Mouse (Mus musculus): ENCODE measurements around the gene Fgfr2. TPM values are rescaled to one million over a fixed set of nuclear protein-coding genes. Genes with fewer than 3 reads are reported as not detected.

The Fgfr2 gene
- polyA plus RNA-seq, 1 experiment from 2014 or later, result 169 TPM

- Histone ChIP-seq H3K9ac (replicated peaks; ENCODE audit: low read depth, low read length) (no peak overlapping the region), H3K27me3 (ENCODE audit: control insufficient read depth, insufficient read depth, low read length) (no peaks in the 10 kb centered on the region), H3K36me3 (ENCODE audit: control insufficient read depth, insufficient read depth, low read length) (no peaks in the 10 kb centered on the region), H3K4me1 (ENCODE audit: control insufficient read depth, insufficient read depth, low read length) (no peaks in the 10 kb centered on the region), H3K4me2 (replicated peaks; ENCODE audit: low read depth, low read length) (no peak overlapping the region), H3K4me3 (ENCODE audit: low read depth, low read length) (no peak overlapping the region), H3K27ac (ENCODE audit: low read length) (no peak overlapping the region), H3K9me3 (ENCODE audit: control insufficient read depth, low read depth, low read length) (no peaks in the 10 kb centered on the region)
- 47% methylated on average over 6 of the region's 6 CpGs for WGBS
- no peak for ATAC-seq (ENCODE audit: insufficient number of reproducible peaks, insufficient read depth, low FRiP score, low read depth)
Observed at GRCm38 (mm10) chr7:132616391-132616790, 506.8 kb downstream of the Fgfr2 start.

- H3K4me1 ChIP-seq (ENCODE audit: control insufficient read depth, insufficient read depth, low read length), result no peaks in the 10 kb centered on the region
- no peak overlapping the region for H3K27ac ChIP-seq (ENCODE audit: low read length)
- no peaks in the 10 kb centered on the region for H3K27me3 ChIP-seq (ENCODE audit: control insufficient read depth, insufficient read depth, low read length)
- 29% methylated on average over 3 of the region's 3 CpGs for WGBS
- H3K36me3 ChIP-seq (ENCODE audit: control insufficient read depth, insufficient read depth, low read length), result no peaks in the 10 kb centered on the region
- no peak overlapping the region for H3K9ac ChIP-seq (replicated peaks; ENCODE audit: low read depth, low read length)
- no peaks in the 10 kb centered on the region for H3K9me3 ChIP-seq (ENCODE audit: control insufficient read depth, low read depth, low read length)
- no peak overlapping the region for H3K4me2 ChIP-seq (replicated peaks; ENCODE audit: low read depth, low read length)
- no peak overlapping the region for H3K4me3 ChIP-seq (ENCODE audit: low read depth, low read length)
- no peak for ATAC-seq (ENCODE audit: insufficient number of reproducible peaks, insufficient read depth, low FRiP score, low read depth)
Observed at GRCm38 (mm10) chr7:132615346-132615745, 507.8 kb downstream of the Fgfr2 start.

- H3K4me2 ChIP-seq (replicated peaks; ENCODE audit: low read depth, low read length), result no peak overlapping the region
- no peaks in the 10 kb centered on the region for H3K27me3 ChIP-seq (ENCODE audit: control insufficient read depth, insufficient read depth, low read length)
- WGBS, result 95% methylated on average over 8 of the region's 8 CpGs
- ATAC-seq (ENCODE audit: insufficient number of reproducible peaks, insufficient read depth, low FRiP score, low read depth), result no peak
- H3K9ac ChIP-seq (replicated peaks; ENCODE audit: low read depth, low read length), result no peak overlapping the region
- H3K4me3 ChIP-seq (ENCODE audit: low read depth, low read length), result no peak overlapping the region
- H3K36me3 ChIP-seq (ENCODE audit: control insufficient read depth, insufficient read depth, low read length), result no peaks in the 10 kb centered on the region
- no peak overlapping the region for H3K27ac ChIP-seq (ENCODE audit: low read length)
- H3K9me3 ChIP-seq (ENCODE audit: control insufficient read depth, low read depth, low read length), result no peaks in the 10 kb centered on the region
- no peaks in the 10 kb centered on the region for H3K4me1 ChIP-seq (ENCODE audit: control insufficient read depth, insufficient read depth, low read length)
Observed at GRCm38 (mm10) chr7:132611530-132611929, 511.6 kb downstream of the Fgfr2 start.

GRCm38 (mm10) chr7:132610468-132611318, 512.5 kb downstream of the Fgfr2 start, which contains the start of gene Lhpp:
Gene Lhpp (plus strand): TSS chr7:132610638.
- Histone ChIP-seq H3K27ac (ENCODE audit: low read length) (no peak within 1 kb of the TSS), H3K4me1 (ENCODE audit: control insufficient read depth, insufficient read depth, low read length) (no peaks in the 10 kb centered on the region), H3K36me3 (ENCODE audit: control insufficient read depth, insufficient read depth, low read length) (no peaks in the 10 kb centered on the region), H3K4me2 (replicated peaks; ENCODE audit: low read depth, low read length) (peak within 1 kb of the TSS; percentile 58), H3K9me3 (ENCODE audit: control insufficient read depth, low read depth, low read length) (no peaks in the 10 kb centered on the region), H3K9ac (replicated peaks; ENCODE audit: low read depth, low read length) (0 out of 2 replicates have a peak within 1 kb of the TSS, but pooled peaks have one; percentile 18), H3K4me3 (ENCODE audit: low read depth, low read length) (peak within 1 kb of the TSS; percentile 46), H3K27me3 (ENCODE audit: control insufficient read depth, insufficient read depth, low read length) (no peaks in the 10 kb centered on the region)
- ATAC-seq (ENCODE audit: insufficient number of reproducible peaks, insufficient read depth, low FRiP score, low read depth), result peak; percentile 83
- WGBS, result 7% methylated on average over 44 of the region's 44 CpGs

GRCm38 (mm10) chr7:132608316-132609020, 514.7 kb downstream of the Fgfr2 start:
- Histone ChIP-seq H3K4me3 (ENCODE audit: low read depth, low read length) (no peak overlapping the region), H3K9ac (replicated peaks; ENCODE audit: low read depth, low read length) (no peak overlapping the region), H3K9me3 (ENCODE audit: control insufficient read depth, low read depth, low read length) (no peaks in the 10 kb centered on the region), H3K27ac (ENCODE audit: low read length) (no peak overlapping the region), H3K27me3 (ENCODE audit: control insufficient read depth, insufficient read depth, low read length) (no peaks in the 10 kb centered on the region), H3K4me2 (replicated peaks; ENCODE audit: low read depth, low read length) (no peak overlapping the region), H3K4me1 (ENCODE audit: control insufficient read depth, insufficient read depth, low read length) (no peaks in the 10 kb centered on the region), H3K36me3 (ENCODE audit: control insufficient read depth, insufficient read depth, low read length) (no peaks in the 10 kb centered on the region)
- WGBS, result 92% methylated on average over 4 of the region's 4 CpGs
- no peak for ATAC-seq (ENCODE audit: insufficient number of reproducible peaks, insufficient read depth, low FRiP score, low read depth)

GRCm38 (mm10) chr7:132605689-132606088, 517.5 kb downstream of the Fgfr2 start:
- Histone ChIP-seq H3K36me3 (ENCODE audit: control insufficient read depth, insufficient read depth, low read length) (no peaks in the 10 kb centered on the region), H3K4me1 (ENCODE audit: control insufficient read depth, insufficient read depth, low read length) (no peaks in the 10 kb centered on the region), H3K27me3 (ENCODE audit: control insufficient read depth, insufficient read depth, low read length) (peaks cover 18% of the 10 kb centered on the region), H3K27ac (ENCODE audit: low read length) (no peak overlapping the region), H3K9me3 (ENCODE audit: control insufficient read depth, low read depth, low read length) (no peaks in the 10 kb centered on the region), H3K4me3 (ENCODE audit: low read depth, low read length) (no peak overlapping the region), H3K9ac (replicated peaks; ENCODE audit: low read depth, low read length) (no peak overlapping the region), H3K4me2 (replicated peaks; ENCODE audit: low read depth, low read length) (no peak overlapping the region)
- 62% methylated on average over 5 of the region's 5 CpGs for WGBS
- ATAC-seq (ENCODE audit: insufficient number of reproducible peaks, insufficient read depth, low FRiP score, low read depth), result no peak

GRCm38 (mm10) chr7:132604720-132605119, 518.4 kb downstream of the Fgfr2 start:
- no peaks in the 10 kb centered on the region for H3K36me3 ChIP-seq (ENCODE audit: control insufficient read depth, insufficient read depth, low read length)
- H3K27me3 ChIP-seq (ENCODE audit: control insufficient read depth, insufficient read depth, low read length), result peaks cover 27% of the 10 kb centered on the region
- H3K27ac ChIP-seq (ENCODE audit: low read length), result no peak overlapping the region
- H3K9ac ChIP-seq (replicated peaks; ENCODE audit: low read depth, low read length), result no peak overlapping the region
- ATAC-seq (ENCODE audit: insufficient number of reproducible peaks, insufficient read depth, low FRiP score, low read depth), result no peak
- 93% methylated on average over 4 of the region's 4 CpGs for WGBS
- no peak overlapping the region for H3K4me2 ChIP-seq (replicated peaks; ENCODE audit: low read depth, low read length)
- H3K4me1 ChIP-seq (ENCODE audit: control insufficient read depth, insufficient read depth, low read length), result 0 out of 2 replicates have a peak, but pooled peaks cover 3% of the 10 kb centered on the region
- no peaks in the 10 kb centered on the region for H3K9me3 ChIP-seq (ENCODE audit: control insufficient read depth, low read depth, low read length)
- no peak overlapping the region for H3K4me3 ChIP-seq (ENCODE audit: low read depth, low read length)

- ATAC-seq (ENCODE audit: insufficient number of reproducible peaks, insufficient read depth, low FRiP score, low read depth), result no peak
- no peak overlapping the region for H3K4me2 ChIP-seq (replicated peaks; ENCODE audit: low read depth, low read length)
- H3K4me3 ChIP-seq (ENCODE audit: low read depth, low read length), result no peak overlapping the region
- H3K9me3 ChIP-seq (ENCODE audit: control insufficient read depth, low read depth, low read length), result no peaks in the 10 kb centered on the region
- H3K27me3 ChIP-seq (ENCODE audit: control insufficient read depth, insufficient read depth, low read length), result peaks cover 63% of the 10 kb centered on the region
- no peak overlapping the region for H3K9ac ChIP-seq (replicated peaks; ENCODE audit: low read depth, low read length)
- 0 out of 2 replicates have a peak, but pooled peaks cover 13% of the 10 kb centered on the region for H3K4me1 ChIP-seq (ENCODE audit: control insufficient read depth, insufficient read depth, low read length)
- no peaks in the 10 kb centered on the region for H3K36me3 ChIP-seq (ENCODE audit: control insufficient read depth, insufficient read depth, low read length)
- 6% methylated on average over 8 of the region's 8 CpGs for WGBS
- H3K27ac ChIP-seq (ENCODE audit: low read length), result no peak overlapping the region
Observed at GRCm38 (mm10) chr7:132600926-132601325, 522.2 kb downstream of the Fgfr2 start.

Data from stomach, embryonic 14.5 days (tissue).